Mouse (Mus musculus): ENCODE results near the gene Tex14.

- TF ChIP-seq POLR2A (IDR thresholded peaks at IDR 0.05; ENCODE audit: borderline replicate concordance, extremely low read depth, insufficient read depth, insufficient read length, poor library complexity, severe bottlenecking) (no peak), CTCF (IDR thresholded peaks at IDR 0.05; ENCODE audit: borderline replicate concordance, extremely low read depth, insufficient read depth, insufficient read length) (no peak)
Observed at GRCm38 (mm10) chr11:87555106-87555703, 150.3 kb downstream of the Tex14 start.
